Mouse (Mus musculus) adipocyte (in vitro differentiated cells): ENCODE results near the gene Foxl2.

Experiments used
- DNase-seq: peaks from one replicate; pipeline ENCODE4 v3.0.0-alpha.2; 2016; ENCODE audit warnings: low spot score

Gene Foxl2

GRCm38 (mm10) chr9:98961591-98962477 lies 6.7 kb downstream of the Foxl2 start:
- no peak for DNase-seq

- DNase-seq = no peak
These were observed 7.5 kb downstream of the Foxl2 start for GRCm38 (mm10) chr9:98962478-98963142.

GRCm38 (mm10) chr9:98963661-98964060 lies 8.6 kb downstream of the Foxl2 start:
- no peak for DNase-seq

- DNase-seq = no peak
These were observed 10.0 kb downstream of the Foxl2 start for GRCm38 (mm10) chr9:98965084-98965483.

- no peak for DNase-seq
These were observed 18.0 kb downstream of the Foxl2 start for GRCm38 (mm10) chr9:98973101-98973521.

GRCm38 (mm10) chr9:98973561-98973960 lies 18.5 kb downstream of the Foxl2 start:
- no peak for DNase-seq

GRCm38 (mm10) chr9:98974898-98975297 lies 19.8 kb downstream of the Foxl2 start:
- no peak for DNase-seq

- DNase-seq = no peak
These were observed 21.0 kb downstream of the Foxl2 start for GRCm38 (mm10) chr9:98976081-98976480.

- no peak for DNase-seq
These were observed 21.4 kb downstream of the Foxl2 start for GRCm38 (mm10) chr9:98976520-98976919.

- DNase-seq = peak; percentile 81
These were observed 24.6 kb downstream of the Foxl2 start for GRCm38 (mm10) chr9:98979431-98980416.

- DNase-seq = peak; percentile 98
These were observed 30.9 kb downstream of the Foxl2 start, which contains the start of gene Faim for GRCm38 (mm10) chr9:98985800-98986475. Faim (plus strand) TSS chr9:98986373.

- peak; percentile 29 for DNase-seq
These were observed 31.5 kb downstream of the Foxl2 start for GRCm38 (mm10) chr9:98986476-98987096.

GRCm38 (mm10) chr9:98987131-98987530 lies 32.0 kb downstream of the Foxl2 start:
- no peak for DNase-seq

GRCm38 (mm10) chr9:98994103-98994502 lies 39.0 kb downstream of the Foxl2 start:
- no peak for DNase-seq

- no peak for DNase-seq
These were observed 44.8 kb downstream of the Foxl2 start for GRCm38 (mm10) chr9:98999881-99000339.

GRCm38 (mm10) chr9:99001326-99001725 lies 46.2 kb downstream of the Foxl2 start:
- no peak for DNase-seq
